Mouse (Mus musculus): ENCODE data around the gene Gm10961.

The Gm10961 gene

GRCm38 (mm10) chr3:107630682-107631522 is at the start of gene Gm10961:
Gene Gm10961 (plus strand): TSS chr3:107631322.
- DNase-seq = peak; percentile 76 to 77

DNA sequence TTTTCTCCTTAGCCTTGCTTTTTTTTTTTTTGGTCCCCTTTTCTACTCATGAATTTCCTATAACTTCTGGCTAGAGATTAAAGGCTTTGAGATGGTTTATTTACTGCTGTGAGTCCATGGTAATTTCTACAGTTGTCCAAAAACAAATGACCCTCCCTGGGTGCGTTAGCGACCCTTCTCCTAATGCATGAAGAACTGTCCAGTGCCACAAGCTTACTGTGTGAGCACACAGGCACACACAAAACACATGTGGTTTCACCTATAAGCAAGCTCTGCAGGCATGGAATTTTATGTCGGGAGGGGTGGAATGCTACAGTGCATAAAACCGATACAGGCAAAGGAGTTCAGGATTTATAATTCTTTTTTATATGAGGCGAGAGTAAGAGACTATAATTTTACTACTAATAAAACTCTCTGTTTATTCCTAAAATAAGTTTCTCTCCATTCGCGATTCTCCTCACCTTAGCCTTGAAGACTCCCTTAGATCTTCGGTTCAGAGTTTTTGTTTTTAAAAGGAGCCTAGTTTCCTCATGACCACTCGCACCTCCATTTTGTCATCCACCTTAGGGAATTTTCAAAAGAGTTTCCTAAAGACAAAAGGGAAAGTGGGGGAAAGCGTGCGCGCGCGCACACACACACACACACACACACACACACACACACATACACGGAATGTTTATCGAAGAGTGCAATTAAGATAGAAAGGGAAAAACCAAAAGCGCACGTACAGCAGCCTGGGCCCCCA is 48.8 kb upstream of the Gm10961 start:
- no peak for DNase-seq

- no peak for DNase-seq
These were observed 48.0 kb upstream of the Gm10961 start for GRCm38 (mm10) chr3:107582875-107583767.

DNA sequence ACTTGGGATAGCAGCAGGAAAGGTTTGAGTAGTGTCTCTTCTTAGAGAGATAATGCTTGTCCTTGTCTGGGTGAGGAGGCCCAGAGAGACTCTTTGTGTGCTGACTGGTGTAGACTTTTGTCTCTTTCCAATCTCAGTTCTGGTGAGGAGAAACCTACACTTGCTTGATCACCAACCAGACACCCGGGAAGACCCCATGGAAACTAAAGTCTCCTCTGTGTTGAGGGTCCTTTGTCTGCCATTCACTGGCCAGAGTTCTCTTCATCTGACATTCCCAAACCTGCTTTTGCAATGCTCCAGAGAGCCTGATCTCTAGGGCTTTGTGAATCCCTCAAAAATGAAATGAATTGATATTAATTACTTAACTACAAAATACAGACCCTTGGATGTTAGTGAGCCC is 47.2 kb upstream of the Gm10961 start:
- DNase-seq = no peak

GRCm38 (mm10) chr3:107586504-107586903 is 44.6 kb upstream of the Gm10961 start:
- no peak for DNase-seq

DNA sequence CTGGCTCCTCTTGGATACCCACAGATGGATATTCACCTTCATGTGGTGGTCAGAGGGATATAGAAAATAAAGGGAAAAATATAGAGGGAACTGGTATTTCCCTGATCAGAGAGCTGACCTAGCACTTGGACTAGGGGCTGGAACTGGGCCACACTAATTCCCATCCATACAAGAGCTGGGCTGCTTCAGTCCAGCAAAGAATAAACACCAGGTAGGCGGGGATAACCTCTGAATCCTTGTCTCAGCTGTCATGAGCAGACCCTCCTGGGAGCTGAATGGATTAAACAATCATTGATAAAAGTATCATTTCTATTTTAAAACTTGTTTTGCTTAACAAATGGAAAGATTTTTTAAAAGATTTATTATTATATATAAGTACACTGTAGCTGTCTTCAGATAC is 39.5 kb upstream of the Gm10961 start:
- no peak for DNase-seq

- DNase-seq = no peak
These were observed 37.5 kb upstream of the Gm10961 start for GRCm38 (mm10) chr3:107593632-107594031.

GRCm38 (mm10) chr3:107594662-107595263 is 36.4 kb upstream of the Gm10961 start, which contains the start of gene Alx3:
Gene Alx3 (plus strand): TSS chr3:107595031.
- DNase-seq = no peak

- DNase-seq = no peak
These were observed 35.7 kb upstream of the Gm10961 start for GRCm38 (mm10) chr3:107595264-107595937.

GRCm38 (mm10) chr3:107595938-107596461 is 35.1 kb upstream of the Gm10961 start:
- DNase-seq = no peak

GRCm38 (mm10) chr3:107596559-107596958 is 34.6 kb upstream of the Gm10961 start:
- peak in 1 of 2 experiments; percentile 23 for DNase-seq

GRCm38 (mm10) chr3:107597134-107597533 is 34.0 kb upstream of the Gm10961 start:
- DNase-seq = no peak

- no peak for DNase-seq
These were observed 33.3 kb upstream of the Gm10961 start for GRCm38 (mm10) chr3:107597586-107598389.

DNA sequence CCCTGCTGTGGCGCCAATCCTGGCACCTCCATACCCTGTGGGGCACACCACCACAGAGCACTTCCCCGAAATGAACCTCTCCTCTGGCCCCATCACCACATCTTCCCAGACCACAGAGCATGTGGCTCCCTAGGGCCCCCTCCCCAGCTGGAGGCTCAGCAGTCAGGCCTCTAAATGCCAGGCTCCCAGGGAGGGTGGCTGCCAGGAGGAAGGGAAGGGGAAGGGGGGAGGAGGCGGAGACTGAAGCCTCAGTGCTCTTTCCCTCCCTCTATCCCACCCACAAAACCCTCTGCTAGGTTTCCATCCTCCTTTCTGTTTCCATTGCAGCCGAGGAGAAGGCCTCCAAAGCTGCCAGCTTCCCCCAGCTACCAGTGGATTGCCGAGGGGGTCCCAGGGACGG is 31.0 kb upstream of the Gm10961 start:
- DNase-seq = no peak

DNA sequence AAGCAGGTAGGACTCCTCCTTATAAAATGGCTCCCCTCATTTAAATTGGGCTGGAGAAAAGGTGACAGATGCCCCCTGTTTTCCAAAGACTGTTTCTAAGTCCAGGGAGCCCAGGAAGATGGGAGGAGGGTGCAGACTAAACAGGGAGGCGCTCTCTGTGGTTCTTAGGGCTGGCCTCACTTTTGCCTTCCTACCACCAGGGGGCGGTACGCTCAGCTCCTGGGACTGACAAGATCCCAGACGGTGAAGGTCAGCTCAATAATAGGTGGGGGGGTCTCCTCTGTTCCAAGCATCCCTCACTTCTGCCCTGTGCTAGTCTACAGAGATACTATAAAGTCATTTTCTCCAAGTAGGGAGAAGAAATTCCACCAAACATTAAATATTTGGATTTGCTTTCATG is 25.8 kb upstream of the Gm10961 start:
- DNase-seq = peak; percentile 24 to 58

GRCm38 (mm10) chr3:107607221-107607620 is 23.9 kb upstream of the Gm10961 start:
- DNase-seq = no peak

- DNase-seq = no peak
These were observed 22.3 kb upstream of the Gm10961 start for GRCm38 (mm10) chr3:107608808-107609207.

DNA sequence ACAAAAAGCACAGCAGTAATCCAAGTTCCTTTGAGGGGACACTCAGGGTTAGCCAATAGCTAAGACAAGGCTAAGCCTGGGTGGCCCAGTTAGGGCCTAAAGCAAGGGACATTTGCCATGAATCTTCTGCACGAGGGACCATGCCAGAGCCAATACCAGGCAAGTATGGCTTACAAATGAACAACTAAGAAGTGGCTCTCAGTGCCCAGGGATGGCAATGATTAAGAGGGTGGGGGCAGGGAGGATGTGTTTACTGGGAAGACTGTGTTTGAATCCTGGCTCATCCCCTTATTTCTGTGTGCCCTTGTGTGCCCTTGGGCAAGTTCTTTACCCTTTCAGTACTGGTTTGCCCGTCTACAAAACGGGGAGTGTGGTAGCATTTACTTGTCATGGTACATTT is 21.7 kb upstream of the Gm10961 start:
- DNase-seq = peak; percentile 69 to 75

- no peak for DNase-seq
These were observed 19.7 kb upstream of the Gm10961 start for GRCm38 (mm10) chr3:107611394-107611793.

DNA sequence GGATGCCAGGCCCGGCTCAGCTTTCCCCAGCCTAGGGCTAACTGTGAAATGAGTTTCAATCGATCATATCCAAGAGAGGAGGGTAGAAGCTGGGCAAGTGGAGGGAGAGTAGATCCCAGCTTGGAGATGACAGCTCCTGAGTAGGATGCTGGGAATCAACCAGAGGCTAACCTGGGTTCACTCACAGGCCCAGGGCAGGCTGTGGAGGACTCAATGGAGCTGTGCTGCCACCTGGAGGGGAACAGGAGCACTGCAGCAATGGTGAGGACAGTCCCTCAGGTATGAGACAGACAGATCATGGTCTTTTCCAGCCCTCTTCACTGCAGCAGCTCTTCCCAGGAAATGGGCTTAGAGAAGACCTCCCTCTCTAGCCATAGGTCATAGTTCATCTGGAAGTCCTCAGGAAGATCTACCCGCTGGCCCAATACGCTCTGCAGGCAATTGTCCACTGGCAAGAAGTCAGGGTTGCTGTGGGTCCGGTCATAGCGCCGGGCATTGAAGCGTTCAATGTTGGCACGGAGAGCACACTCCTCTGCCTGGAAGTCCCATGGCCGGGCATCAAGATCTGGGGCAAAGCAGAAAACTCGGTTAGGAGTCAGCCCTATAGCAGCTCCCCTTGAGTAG is 18.1 kb upstream of the Gm10961 start:
- peak; percentile 80 to 86 for DNase-seq
